Mouse (Mus musculus): ENCODE measurements around the gene Slc25a22. TPM values are rescaled to one million over a fixed set of nuclear protein-coding genes. Genes with fewer than 3 reads are reported as not detected.

Gene Slc25a22
- polyA plus RNA-seq, 1 experiment, result 22.2 TPM

DNA sequence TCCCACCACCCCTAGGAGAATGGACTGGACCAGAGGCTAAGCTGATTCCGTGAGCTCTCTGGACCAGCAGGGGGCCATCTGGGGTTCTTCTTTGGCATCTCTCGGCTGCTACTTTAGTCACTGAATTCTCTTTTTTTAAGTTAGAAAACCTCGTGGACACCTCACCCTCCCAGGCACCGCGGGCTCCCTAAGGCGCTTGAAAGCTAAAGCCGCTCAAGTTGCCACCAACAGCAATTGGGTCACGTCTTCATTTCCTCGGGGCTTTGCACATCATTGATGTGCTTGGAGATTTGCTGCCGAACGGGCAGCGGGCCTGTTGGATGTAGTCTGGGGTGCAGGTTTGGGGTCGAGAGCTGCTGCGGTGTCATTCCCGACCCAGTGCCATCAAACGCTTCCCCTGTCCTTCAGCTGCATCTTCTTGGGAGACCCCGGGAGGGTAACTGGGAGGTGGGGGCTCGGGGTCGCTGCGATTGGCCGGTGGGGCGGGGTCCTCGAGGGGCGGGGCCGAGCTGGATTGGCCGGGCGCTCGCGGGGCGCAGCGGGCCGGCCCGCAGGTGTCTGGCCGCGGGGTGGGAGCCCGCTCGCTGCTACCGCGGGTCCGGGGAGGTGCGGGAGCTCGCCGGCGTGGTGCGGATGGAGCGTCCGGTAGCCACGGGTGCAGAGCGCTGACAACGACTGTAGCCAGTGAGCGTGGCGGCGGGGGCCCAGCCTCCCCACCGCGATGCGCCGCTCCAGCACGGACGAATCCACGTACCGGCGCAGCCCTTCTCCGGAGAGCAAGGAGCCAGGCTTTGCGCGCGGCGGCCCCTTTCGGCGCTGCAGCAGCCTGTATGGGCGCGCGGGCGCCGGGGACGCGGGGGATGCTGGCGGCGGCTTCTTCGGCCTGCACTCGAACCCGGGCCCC, 44.1 kb upstream of the Slc25a22 start:
- peaks cover 93% of the 10 kb centered on the region for H3K4me1 ChIP-seq
- H3K4me3 ChIP-seq (replicated peaks), result peak overlapping the region; percentile 81
- TF ChIP-seq FLI1 (IDR thresholded peaks at IDR 0.05; ENCODE audit: low read length) (no peak), GATA1 (IDR thresholded peaks at IDR 0.05; ENCODE audit: borderline replicate concordance, low read length) (no peak)
- H3K36me3 ChIP-seq (replicated peaks; ENCODE audit: low read length), result peaks cover 69% of the 10 kb centered on the region
- H3K9me3 ChIP-seq, result no peaks in the 10 kb centered on the region
- no peaks in the 10 kb centered on the region for H3K27me3 ChIP-seq (replicated peaks)

DNA sequence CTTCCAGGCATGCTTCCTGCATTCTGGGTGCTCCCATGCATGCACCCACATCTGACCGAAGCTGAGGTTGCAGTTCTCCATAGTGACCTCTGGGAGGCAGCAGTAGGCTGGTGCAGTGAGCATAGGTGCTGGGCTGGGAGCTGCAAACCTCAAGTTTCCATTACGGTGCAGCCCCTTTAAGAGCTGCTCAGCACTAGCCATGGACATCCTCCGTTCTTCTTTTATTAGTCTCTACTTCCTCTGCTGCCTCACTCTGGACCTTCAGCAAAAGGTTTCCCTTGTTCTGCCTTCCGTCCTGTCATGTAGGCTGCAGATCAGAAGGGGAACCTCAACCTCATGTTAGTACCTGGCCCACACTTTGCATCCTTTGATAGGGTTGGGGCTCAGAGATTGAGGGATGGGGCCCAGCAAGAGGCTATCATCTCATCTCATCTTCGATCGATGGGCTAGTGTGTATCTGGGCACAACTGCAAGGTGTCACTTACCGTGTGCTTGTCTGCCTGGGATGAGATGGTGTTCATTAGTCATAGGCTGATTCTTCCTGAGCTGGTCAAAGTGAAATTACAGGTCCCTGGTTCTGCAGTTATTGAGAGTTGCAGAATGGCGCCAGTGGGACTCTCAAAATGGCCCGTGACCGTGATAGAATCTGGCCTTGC, 43.3 kb upstream of the Slc25a22 start:
- no peak for TF ChIP-seq GATA1 (IDR thresholded peaks at IDR 0.05; ENCODE audit: borderline replicate concordance, low read length)
- H3K4me3 ChIP-seq (replicated peaks), result peak overlapping the region; percentile 81
- H3K9me3 ChIP-seq, result no peaks in the 10 kb centered on the region
- H3K4me1 ChIP-seq, result peaks cover 94% of the 10 kb centered on the region
- peaks cover 61% of the 10 kb centered on the region for H3K36me3 ChIP-seq (replicated peaks; ENCODE audit: low read length)
- H3K27me3 ChIP-seq (replicated peaks), result no peaks in the 10 kb centered on the region

DNA sequence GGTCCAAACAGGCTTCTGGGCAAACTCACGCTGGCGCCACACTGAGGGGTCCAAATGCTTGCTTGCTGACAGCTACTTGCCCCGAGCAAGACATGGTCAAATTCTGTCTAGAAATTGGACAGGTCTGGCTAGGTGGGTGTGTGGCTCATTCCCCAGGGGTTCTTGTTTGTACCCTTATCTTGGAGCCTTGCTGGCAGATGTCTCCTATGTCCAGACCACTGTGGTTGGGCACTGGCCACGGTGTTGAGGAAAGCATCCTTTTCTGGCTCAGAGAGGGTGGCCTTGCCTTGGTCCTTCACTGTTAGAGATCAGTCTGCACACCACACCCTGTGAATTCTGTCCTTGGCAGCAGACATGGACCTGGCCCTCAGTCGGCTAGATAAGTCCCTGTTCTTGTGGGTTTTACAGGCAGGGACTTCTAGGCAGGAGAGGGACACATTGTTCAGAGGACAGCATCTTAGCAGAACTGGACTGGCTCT, 40.6 kb upstream of the Slc25a22 start:
- no peaks in the 10 kb centered on the region for H3K9me3 ChIP-seq
- peak overlapping the region; percentile 97 for H3K4me3 ChIP-seq (replicated peaks)
- no peaks in the 10 kb centered on the region for H3K27me3 ChIP-seq (replicated peaks)
- H3K4me1 ChIP-seq, result peaks cover 85% of the 10 kb centered on the region
- peaks cover 38% of the 10 kb centered on the region for H3K36me3 ChIP-seq (replicated peaks; ENCODE audit: low read length)
- TF ChIP-seq GATA1 (IDR thresholded peaks at IDR 0.05; ENCODE audit: borderline replicate concordance, low read length), result no peak
- no peak for TF ChIP-seq FLI1 (IDR thresholded peaks at IDR 0.05; ENCODE audit: low read length)

DNA sequence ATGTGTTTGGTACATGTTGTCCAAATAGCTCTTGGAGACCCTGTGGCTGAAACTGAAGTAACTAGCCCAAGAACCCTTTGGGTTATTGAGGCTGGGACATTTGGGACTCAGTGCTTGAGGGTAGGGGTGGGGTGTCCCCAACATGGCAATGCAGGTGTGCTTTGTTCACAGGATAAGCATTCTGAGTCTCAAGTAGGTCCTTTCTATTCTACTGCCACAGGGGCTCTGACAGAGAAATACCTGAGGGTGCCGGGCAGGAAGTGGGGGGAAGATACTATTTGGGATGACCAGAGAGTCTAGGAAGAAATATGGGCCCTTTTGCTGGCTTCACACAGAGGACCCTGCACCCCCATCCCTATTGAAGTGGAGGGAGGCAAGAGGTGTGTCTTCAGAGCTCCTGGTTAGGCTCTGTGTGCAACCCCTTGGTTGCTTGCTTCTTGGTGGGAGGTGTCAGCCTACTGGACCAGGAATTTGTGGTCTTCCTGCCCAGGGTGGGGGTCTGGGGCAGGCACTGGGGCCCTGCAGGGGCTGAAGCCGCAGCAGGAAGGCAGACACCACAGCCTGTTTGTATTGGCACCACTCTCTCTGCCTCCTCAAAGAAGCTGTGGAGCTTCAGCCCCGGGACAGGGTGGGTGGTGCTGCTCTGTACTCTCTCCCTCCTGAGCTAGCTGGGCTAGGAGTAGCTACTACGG, 40.0 kb upstream of the Slc25a22 start:
- Histone ChIP-seq H3K4me1 (peaks cover 85% of the 10 kb centered on the region), H3K36me3 (replicated peaks; ENCODE audit: low read length) (peaks cover 36% of the 10 kb centered on the region), H3K9me3 (no peaks in the 10 kb centered on the region), H3K4me3 (replicated peaks) (peak overlapping the region; percentile 97), H3K27me3 (replicated peaks) (no peaks in the 10 kb centered on the region)
- TF ChIP-seq GATA1 (IDR thresholded peaks at IDR 0.05; ENCODE audit: borderline replicate concordance, low read length), result no peak
- TF ChIP-seq FLI1 (IDR thresholded peaks at IDR 0.05; ENCODE audit: low read length), result no peak

DNA sequence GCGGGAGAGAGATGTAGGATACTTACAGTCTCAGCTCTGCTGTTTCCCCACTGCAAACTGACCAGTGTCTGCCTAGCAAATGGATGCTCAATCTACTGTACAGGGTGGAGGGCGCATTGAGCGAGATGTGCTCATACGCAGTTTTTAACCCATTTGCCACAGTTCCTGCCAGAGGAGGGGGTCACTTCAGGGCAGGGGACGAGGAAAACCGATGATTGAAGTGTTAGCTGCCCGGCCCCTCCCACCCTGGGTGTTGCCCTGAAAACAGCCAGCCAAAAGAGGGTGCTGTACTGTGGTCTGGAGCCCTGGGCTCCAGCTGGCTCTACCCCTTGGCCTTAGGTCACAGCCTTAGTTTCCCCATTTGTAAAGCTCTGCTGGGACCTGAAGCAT, 39.3 kb upstream of the Slc25a22 start:
- H3K4me1 ChIP-seq, result peaks cover 85% of the 10 kb centered on the region
- H3K9me3 ChIP-seq, result no peaks in the 10 kb centered on the region
- H3K4me3 ChIP-seq (replicated peaks), result peak overlapping the region; percentile 97
- H3K27me3 ChIP-seq (replicated peaks), result no peaks in the 10 kb centered on the region
- TF ChIP-seq FLI1 (IDR thresholded peaks at IDR 0.05; ENCODE audit: low read length), result no peak
- no peak for TF ChIP-seq GATA1 (IDR thresholded peaks at IDR 0.05; ENCODE audit: borderline replicate concordance, low read length)
- peaks cover 36% of the 10 kb centered on the region for H3K36me3 ChIP-seq (replicated peaks; ENCODE audit: low read length)

DNA sequence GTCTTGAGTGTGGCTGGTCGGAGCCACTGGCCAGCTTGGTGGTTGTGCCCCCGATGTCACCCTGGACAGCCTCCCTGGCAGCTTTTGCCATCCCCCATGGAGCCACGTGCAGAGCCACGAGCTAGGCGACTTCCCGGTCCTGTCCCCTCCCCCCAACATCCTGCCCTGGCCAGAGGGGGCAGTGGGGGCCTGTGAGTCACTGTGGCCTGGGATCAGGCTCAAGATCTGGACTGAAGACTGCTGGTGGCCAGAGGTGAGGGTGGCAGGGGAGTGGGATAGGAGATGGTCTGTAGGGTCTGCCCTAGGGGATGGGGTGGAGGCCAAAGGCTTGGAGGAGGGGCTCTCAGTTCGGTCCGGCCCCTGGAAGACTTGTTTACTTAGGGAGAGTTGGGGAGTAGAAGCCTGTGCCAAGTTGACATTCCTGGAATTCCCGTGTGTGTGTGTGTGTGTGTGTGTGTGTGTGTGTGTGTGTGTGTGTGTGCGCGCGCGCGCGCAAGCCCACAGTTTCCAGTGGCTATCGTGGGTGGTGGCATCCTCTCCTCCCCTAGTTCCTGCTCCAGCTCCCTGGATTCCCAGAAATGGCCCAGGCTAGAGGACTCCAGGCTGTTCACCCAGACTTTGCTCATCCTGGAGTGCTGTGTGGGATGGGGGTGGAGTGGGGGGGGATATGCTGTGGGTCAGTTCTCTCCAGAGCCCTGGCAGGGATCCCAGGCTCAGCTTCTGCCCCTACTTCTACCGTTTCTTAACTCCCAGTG, 38.7 kb upstream of the Slc25a22 start:
- Histone ChIP-seq H3K4me1 (peaks cover 83% of the 10 kb centered on the region), H3K27me3 (replicated peaks) (no peaks in the 10 kb centered on the region), H3K4me3 (replicated peaks) (peak overlapping the region; percentile 97), H3K36me3 (replicated peaks; ENCODE audit: low read length) (peaks cover 35% of the 10 kb centered on the region), H3K9me3 (no peaks in the 10 kb centered on the region)
- TF ChIP-seq GATA1 (IDR thresholded peaks at IDR 0.05; ENCODE audit: borderline replicate concordance, low read length) (no peak), FLI1 (IDR thresholded peaks at IDR 0.05; ENCODE audit: low read length) (no peak)

DNA sequence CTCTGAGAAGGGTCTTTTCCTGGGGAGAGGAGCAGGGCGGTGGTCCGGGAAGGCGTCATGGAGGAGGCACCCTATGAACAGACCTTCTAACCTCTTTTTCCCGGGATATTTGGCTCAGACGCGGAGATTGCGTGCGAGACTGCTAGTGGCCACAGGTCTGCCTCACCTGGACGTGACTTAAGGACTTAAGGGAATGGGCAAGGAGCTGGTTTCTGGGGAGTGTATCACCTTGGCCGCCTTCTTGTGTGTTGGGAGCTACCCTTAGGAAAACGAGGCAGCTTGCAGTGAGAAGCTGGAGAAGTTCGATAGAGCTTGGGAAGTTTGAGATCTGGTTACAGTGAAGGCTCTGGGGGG, 38.1 kb upstream of the Slc25a22 start:
- H3K9me3 ChIP-seq, result no peaks in the 10 kb centered on the region
- H3K36me3 ChIP-seq (replicated peaks; ENCODE audit: low read length), result peaks cover 36% of the 10 kb centered on the region
- H3K4me3 ChIP-seq (replicated peaks), result peak overlapping the region; percentile 97
- TF ChIP-seq FLI1 (IDR thresholded peaks at IDR 0.05; ENCODE audit: low read length) (no peak), GATA1 (IDR thresholded peaks at IDR 0.05; ENCODE audit: borderline replicate concordance, low read length) (no peak)
- H3K4me1 ChIP-seq, result peaks cover 83% of the 10 kb centered on the region
- no peaks in the 10 kb centered on the region for H3K27me3 ChIP-seq (replicated peaks)

DNA sequence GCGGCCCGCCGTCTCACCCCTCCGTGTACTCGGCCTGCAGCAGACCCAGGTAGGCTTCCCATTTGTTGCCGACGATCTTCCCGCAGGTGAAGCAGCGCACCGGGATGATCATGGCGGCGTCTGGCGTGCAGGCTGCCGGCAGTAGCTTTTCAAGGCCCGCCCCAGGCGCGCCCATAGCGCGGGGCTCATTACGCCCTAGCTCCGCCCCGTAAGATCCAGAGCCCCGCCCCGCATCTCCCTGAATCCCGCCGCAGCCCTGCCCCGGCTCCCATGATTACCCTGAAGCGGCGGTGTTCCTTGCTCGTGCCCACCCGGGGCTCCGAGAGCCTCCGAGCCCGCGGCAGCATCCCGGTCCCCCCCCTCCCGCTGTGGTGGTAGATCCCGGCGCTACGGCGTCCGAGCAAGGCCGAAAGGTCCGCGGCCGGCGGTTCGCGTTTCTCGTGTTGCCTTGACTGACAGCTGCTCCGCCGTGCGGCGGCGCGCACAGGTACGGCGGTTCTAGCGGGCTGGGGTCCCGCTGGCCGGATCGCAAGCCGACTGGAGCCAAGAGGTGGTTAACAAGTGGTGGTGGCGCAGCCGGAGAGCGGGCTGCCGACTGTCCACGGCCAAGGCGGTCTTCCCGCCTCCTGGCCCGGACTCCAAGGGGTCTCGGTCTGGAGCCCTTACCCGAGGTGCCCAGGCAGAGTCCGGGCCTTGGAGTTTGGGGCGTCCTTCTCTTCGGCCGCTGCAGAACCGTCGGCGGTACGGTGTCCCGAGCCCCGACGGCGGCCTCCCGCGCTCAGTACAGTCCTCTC, 37.5 kb upstream of the Slc25a22 start, which contains the start of the genes Polr2l and Tspan4:
Gene Polr2l, minus strand, starts transcription at position 122 of the 794 bp plus-strand sequence.
Gene Tspan4, plus strand, starts transcription at position 230 of the 794 bp plus-strand sequence.
- no peak for TF ChIP-seq FLI1 (IDR thresholded peaks at IDR 0.05; ENCODE audit: low read length)
- no peak for TF ChIP-seq GATA1 (IDR thresholded peaks at IDR 0.05; ENCODE audit: borderline replicate concordance, low read length)
- no peaks in the 10 kb centered on the region for H3K27me3 ChIP-seq (replicated peaks)
- H3K9me3 ChIP-seq, result no peaks in the 10 kb centered on the region
- peak within 1 kb of the TSS; percentile 97 for H3K4me3 ChIP-seq (replicated peaks)
- peaks cover 41% of the 10 kb centered on the region for H3K36me3 ChIP-seq (replicated peaks; ENCODE audit: low read length)
- H3K4me1 ChIP-seq, result peaks cover 83% of the 10 kb centered on the region

Measured in megakaryocyte, embryonic 14.5 days (primary cell).